Mouse (Mus musculus): ENCODE data around the gene Armcx5. TPM values are rescaled to one million over a fixed set of nuclear protein-coding genes. Genes with fewer than 3 reads are reported as not detected.
"Not testable (repeated sequence)": the region's sequence is repeated elsewhere in the genome, so short reads cannot be mapped to it uniquely, and the experiment has no call there.

The Armcx5 gene
- polyA plus RNA-seq, 1 experiment from 2014 or later: 9.3 TPM

DNA sequence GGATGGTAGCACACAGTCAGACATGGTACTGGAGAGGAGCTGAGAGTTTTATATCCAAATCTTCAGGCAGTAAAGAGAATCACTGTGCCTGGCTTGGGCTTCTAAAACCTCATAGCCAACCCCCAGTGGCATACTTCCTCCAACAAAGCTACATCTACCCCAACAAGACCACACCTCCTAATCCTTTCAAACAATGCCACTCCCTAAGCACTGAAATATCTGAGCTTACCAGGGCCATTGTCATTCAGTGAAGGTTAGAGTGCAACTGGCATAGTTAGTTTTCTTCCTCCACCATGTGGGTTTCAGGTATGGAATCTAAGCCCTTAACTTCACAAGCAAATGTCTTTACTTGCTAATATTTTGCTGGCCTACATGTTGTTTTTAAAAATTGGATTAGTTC, 49.0 kb downstream of the Armcx5 start:
- no peak overlapping the region for H3K27ac ChIP-seq

GRCm38 (mm10) chrX:135792326-135792725, 49.8 kb downstream of the Armcx5 start:
- Histone ChIP-seq H3K27me3 (ENCODE audit: insufficient read depth, low read length) (no peaks in the 10 kb centered on the region), H3K9ac (ENCODE audit: low read depth, low read length) (no peak overlapping the region), H3K4me3 (replicated peaks; ENCODE audit: low read depth, low read length) (no peak overlapping the region), H3K9me3 (replicated peaks; ENCODE audit: low read length) (no peaks in the 10 kb centered on the region), H3K4me1 (replicated peaks; ENCODE audit: insufficient read depth, low read length) (no peaks in the 10 kb centered on the region), H3K27ac (no peak overlapping the region), H3K4me2 (ENCODE audit: low read length) (no peak overlapping the region), H3K36me3 (ENCODE audit: insufficient read depth, low read length) (no peaks in the 10 kb centered on the region)
- no peak for TF ChIP-seq CTCF (IDR thresholded peaks at IDR 0.05; ENCODE audit: low read depth)
- no peak for ATAC-seq (replicated peaks; ENCODE audit: low FRiP score, low read depth)
- no peak for DNase-seq (ENCODE audit: low spot score)
- WGBS: 71% methylated on average over 6 of the region's 6 CpGs

More for the DNA sequence above, 49.0 kb downstream of the Armcx5 start:
- Histone ChIP-seq H3K4me1 (replicated peaks; ENCODE audit: insufficient read depth, low read length) (no peaks in the 10 kb centered on the region), H3K9me3 (replicated peaks; ENCODE audit: low read length) (no peaks in the 10 kb centered on the region), H3K36me3 (ENCODE audit: insufficient read depth, low read length) (no peaks in the 10 kb centered on the region), H3K4me3 (replicated peaks; ENCODE audit: low read depth, low read length) (no peak overlapping the region), H3K9ac (ENCODE audit: low read depth, low read length) (no peak overlapping the region), H3K4me2 (ENCODE audit: low read length) (no peak overlapping the region), H3K27me3 (ENCODE audit: insufficient read depth, low read length) (no peaks in the 10 kb centered on the region)
- DNase-seq (ENCODE audit: low spot score) (no peak), ATAC-seq (replicated peaks; ENCODE audit: low FRiP score, low read depth) (no peak)
- TF ChIP-seq CTCF (IDR thresholded peaks at IDR 0.05; ENCODE audit: low read depth): no peak

- DNase-seq (ENCODE audit: low spot score): peak; percentile 81
- ATAC-seq (replicated peaks; ENCODE audit: low FRiP score, low read depth): peak; percentile 92
- not testable (repeated sequence) for H3K9me3 ChIP-seq (replicated peaks; ENCODE audit: low read length); H3K27ac ChIP-seq; H3K4me1 ChIP-seq (replicated peaks; ENCODE audit: insufficient read depth, low read length); H3K36me3 ChIP-seq (ENCODE audit: insufficient read depth, low read length); H3K27me3 ChIP-seq (ENCODE audit: insufficient read depth, low read length); H3K9ac ChIP-seq (ENCODE audit: low read depth, low read length)
- H3K4me3 ChIP-seq (replicated peaks; ENCODE audit: low read depth, low read length): peak overlapping the region; percentile 47
- WGBS: 36% methylated on average over 24 of the region's 27 CpGs
- H3K4me2 ChIP-seq (ENCODE audit: low read length): peak overlapping the region; percentile 64
Observed at GRCm38 (mm10) chrX:135795591-135796304, 53.2 kb downstream of the Armcx5 start.

DNA sequence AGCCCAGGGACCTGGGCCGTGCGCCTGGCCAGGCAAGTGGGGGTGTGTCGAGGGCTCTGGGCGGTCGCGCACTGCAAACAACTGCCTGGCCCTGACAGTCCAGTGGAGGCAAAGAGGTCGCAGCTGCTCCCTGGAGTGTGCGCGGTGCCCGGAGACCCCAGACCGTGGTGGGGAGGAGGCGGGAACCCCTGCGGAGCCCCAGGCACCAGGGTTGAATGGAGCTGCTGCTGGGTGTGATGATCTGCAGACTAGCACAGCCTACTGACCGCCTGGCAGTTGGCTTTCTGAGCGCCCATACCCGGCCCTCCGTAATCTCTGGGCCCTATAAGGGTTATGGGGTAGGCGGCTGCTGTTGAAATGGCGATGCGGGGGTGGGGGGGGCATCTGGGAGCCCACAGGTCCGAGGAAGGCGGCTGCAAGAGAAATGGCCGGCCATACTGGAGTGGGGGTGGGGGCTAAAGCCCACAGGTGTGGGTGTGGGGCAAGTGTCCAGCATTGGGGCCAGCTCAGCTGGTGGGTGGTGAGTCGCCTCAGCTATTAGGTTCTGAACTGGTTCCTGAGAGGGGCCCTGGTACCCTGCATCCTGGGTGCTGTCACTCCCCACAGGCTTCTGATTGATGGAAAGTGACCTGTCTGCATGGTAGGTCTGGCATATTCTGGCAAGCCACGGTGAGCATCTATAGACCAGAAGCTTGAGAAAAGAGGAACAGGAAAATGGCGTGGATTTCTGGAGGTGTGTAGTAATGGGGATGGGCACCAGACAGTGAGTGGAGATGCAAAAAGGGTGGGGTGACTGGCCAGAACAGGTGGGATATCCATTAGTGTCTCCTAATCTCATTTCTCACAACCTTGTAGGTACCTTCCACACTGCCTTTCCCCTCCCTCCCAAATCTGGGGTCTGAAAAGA, 54.0 kb downstream of the Armcx5 start:
- peak overlapping the region; percentile 53 for H3K9ac ChIP-seq (ENCODE audit: low read depth, low read length)
- not testable (repeated sequence) for H3K9me3 ChIP-seq (replicated peaks; ENCODE audit: low read length); H3K27me3 ChIP-seq (ENCODE audit: insufficient read depth, low read length); H3K36me3 ChIP-seq (ENCODE audit: insufficient read depth, low read length); H3K27ac ChIP-seq; H3K4me1 ChIP-seq (replicated peaks; ENCODE audit: insufficient read depth, low read length); DNase-seq (ENCODE audit: low spot score)
- peak overlapping the region; percentile 64 for H3K4me2 ChIP-seq (ENCODE audit: low read length)
- peak overlapping the region; percentile 47 for H3K4me3 ChIP-seq (replicated peaks; ENCODE audit: low read depth, low read length)
- ATAC-seq (replicated peaks; ENCODE audit: low FRiP score, low read depth): peak; percentile 62
- 26% methylated on average over 26 of the region's 26 CpGs for WGBS

MicroRNAs encoded within 50 kb of the gene (microRNA counts, 519-probe panel; counts per million panel counts)
- microRNA mmu-miR-1970: 330 counts per million, percentile 68 among the panel's probes with 10 or more counts

Small RNA genes within 50 kb of the gene (microRNA-seq; reads per million reads assigned to microRNA genes)
- not detected for gene Mir1970
- gene Mir7646: not detected

Other genes with a start within 250 kb of the Armcx5 start
- not detected in 2 replicates for gene AV320801, start 248.1 kb upstream of the Armcx5 start, polyA plus RNA-seq (2015; fragmentation: Nextera tagmentation; extraction: Ambion mirVana)
- gene Nxf7, start 144.0 kb upstream of the Armcx5 start, polyA plus RNA-seq (2015; fragmentation: Nextera tagmentation; extraction: Ambion mirVana): not detected in 2 replicates
- not detected in 2 replicates for gene Prame, start 115.0 kb upstream of the Armcx5 start, polyA plus RNA-seq (2015; fragmentation: Nextera tagmentation; extraction: Ambion mirVana)
- gene Tcp11x2, start 48.9 kb upstream of the Armcx5 start, polyA plus RNA-seq (2015; fragmentation: Nextera tagmentation; extraction: Ambion mirVana): 0.08 TPM in 1 of 2 replicates, not detected in the other
- gene Tmsb15a, start 17.5 kb upstream of the Armcx5 start, polyA plus RNA-seq (2015; fragmentation: Nextera tagmentation; extraction: Ambion mirVana): not detected in 2 replicates
- 28.0 and 29.8 TPM in 2 replicates for gene Gprasp1, start within 50 bp of the Armcx5 start, polyA plus RNA-seq (2015; fragmentation: Nextera tagmentation; extraction: Ambion mirVana)
- gene Bhlhb9, start 54.9 kb downstream of the Armcx5 start, polyA plus RNA-seq (2015; fragmentation: Nextera tagmentation; extraction: Ambion mirVana): 36.9 and 39.1 TPM in 2 replicates
- 14.1 and 15.8 TPM in 2 replicates for gene Gprasp2, start 96.3 kb downstream of the Armcx5 start, polyA plus RNA-seq (2015; fragmentation: Nextera tagmentation; extraction: Ambion mirVana)